Mouse (Mus musculus): ENCODE results near the gene Gm49450. TPM values are rescaled to one million over a fixed set of nuclear protein-coding genes. Genes with fewer than 3 reads are reported as not detected.
A peak's percentile ranks its signal among the peaks of the same experiment; 100 is the strongest.

The Gm49450 gene
- polyA plus RNA-seq (2012; ENCODE audit: insufficient read depth, insufficient read length, low replicate concordance, missing spikeins) = not detected in 2 replicates

GRCm38 (mm10) chr15:98953401-98954356 lies at the start of gene Gm49450, which contains the start of gene Tuba1a:
Gene Gm49450, minus strand, starts transcription at chr15:98953551.
Gene Tuba1a, minus strand, starts transcription at chr15:98953703.
- WGBS = 2% methylated on average over 28 of the region's 28 CpGs
- peaks cover 8% of the 10 kb centered on the region for H3K4me1 ChIP-seq (ENCODE audit: control insufficient read depth, insufficient read depth, low read length)
- peak within 1 kb of the TSS; percentile 62 for H3K4me3 ChIP-seq (ENCODE audit: insufficient read depth, low read depth, low read length)
- peak; percentile 100 for TF ChIP-seq POLR2A (IDR thresholded peaks at IDR 0.05; ENCODE audit: insufficient read depth, low read depth, low read length)
- no peak for TF ChIP-seq CTCF (IDR thresholded peaks at IDR 0.05; ENCODE audit: insufficient read depth, low read depth, low read length)
- H3K27ac ChIP-seq (ENCODE audit: insufficient read depth, low read depth, low read length) = peak within 1 kb of the TSS; percentile 99

GRCm38 (mm10) chr15:99001451-99001931 lies 48.1 kb upstream of the Gm49450 start:
- Histone ChIP-seq H3K27ac (ENCODE audit: insufficient read depth, low read depth, low read length) (no peak overlapping the region), H3K4me1 (ENCODE audit: control insufficient read depth, insufficient read depth, low read length) (peaks cover 8% of the 10 kb centered on the region), H3K4me3 (ENCODE audit: insufficient read depth, low read depth, low read length) (peak overlapping the region; percentile 21)
- TF ChIP-seq CTCF (IDR thresholded peaks at IDR 0.05; ENCODE audit: insufficient read depth, low read depth, low read length) = no peak
- TF ChIP-seq POLR2A (IDR thresholded peaks at IDR 0.05; ENCODE audit: insufficient read depth, low read depth, low read length) = no peak
- WGBS = 18% methylated on average over 17 of the region's 17 CpGs

- 34% methylated on average over 14 of the region's 14 CpGs for WGBS
- Histone ChIP-seq H3K27ac (ENCODE audit: insufficient read depth, low read depth, low read length) (no peak overlapping the region), H3K4me1 (ENCODE audit: control insufficient read depth, insufficient read depth, low read length) (peaks cover 8% of the 10 kb centered on the region), H3K4me3 (ENCODE audit: insufficient read depth, low read depth, low read length) (no peak overlapping the region)
- TF ChIP-seq CTCF (IDR thresholded peaks at IDR 0.05; ENCODE audit: insufficient read depth, low read depth, low read length) = no peak
- no peak for TF ChIP-seq POLR2A (IDR thresholded peaks at IDR 0.05; ENCODE audit: insufficient read depth, low read depth, low read length)
Observed at GRCm38 (mm10) chr15:99000535-99001283, 47.4 kb upstream of the Gm49450 start.

GRCm38 (mm10) chr15:98998775-98999157 lies 45.4 kb upstream of the Gm49450 start:
- Histone ChIP-seq H3K27ac (ENCODE audit: insufficient read depth, low read depth, low read length) (no peak overlapping the region), H3K4me3 (ENCODE audit: insufficient read depth, low read depth, low read length) (no peak overlapping the region), H3K4me1 (ENCODE audit: control insufficient read depth, insufficient read depth, low read length) (peaks cover 8% of the 10 kb centered on the region)
- WGBS = 47% methylated on average over 6 of the region's 6 CpGs
- no peak for TF ChIP-seq POLR2A (IDR thresholded peaks at IDR 0.05; ENCODE audit: insufficient read depth, low read depth, low read length)
- TF ChIP-seq CTCF (IDR thresholded peaks at IDR 0.05; ENCODE audit: insufficient read depth, low read depth, low read length) = no peak

GRCm38 (mm10) chr15:98997938-98998774 lies 44.8 kb upstream of the Gm49450 start:
- Histone ChIP-seq H3K4me3 (ENCODE audit: insufficient read depth, low read depth, low read length) (no peak overlapping the region), H3K4me1 (ENCODE audit: control insufficient read depth, insufficient read depth, low read length) (peaks cover 8% of the 10 kb centered on the region), H3K27ac (ENCODE audit: insufficient read depth, low read depth, low read length) (no peak overlapping the region; the same call in 1 of the 2 replicates)
- TF ChIP-seq CTCF (IDR thresholded peaks at IDR 0.05; ENCODE audit: insufficient read depth, low read depth, low read length) = no peak
- no peak for TF ChIP-seq POLR2A (IDR thresholded peaks at IDR 0.05; ENCODE audit: insufficient read depth, low read depth, low read length)
- WGBS = 58% methylated on average over 13 of the region's 13 CpGs

- H3K4me3 ChIP-seq (ENCODE audit: insufficient read depth, low read depth, low read length) = no peak overlapping the region
- peaks cover 13% of the 10 kb centered on the region for H3K4me1 ChIP-seq (ENCODE audit: control insufficient read depth, insufficient read depth, low read length)
- 70% methylated on average over 7 of the region's 7 CpGs for WGBS
- TF ChIP-seq CTCF (IDR thresholded peaks at IDR 0.05; ENCODE audit: insufficient read depth, low read depth, low read length) = no peak
- TF ChIP-seq POLR2A (IDR thresholded peaks at IDR 0.05; ENCODE audit: insufficient read depth, low read depth, low read length) = no peak
- H3K27ac ChIP-seq (ENCODE audit: insufficient read depth, low read depth, low read length) = no peak overlapping the region
Observed at GRCm38 (mm10) chr15:98996840-98997239, 43.5 kb upstream of the Gm49450 start.

GRCm38 (mm10) chr15:98994957-98995520 lies 41.7 kb upstream of the Gm49450 start:
- TF ChIP-seq POLR2A (IDR thresholded peaks at IDR 0.05; ENCODE audit: insufficient read depth, low read depth, low read length) = no peak
- TF ChIP-seq CTCF (IDR thresholded peaks at IDR 0.05; ENCODE audit: insufficient read depth, low read depth, low read length) = no peak
- Histone ChIP-seq H3K4me1 (ENCODE audit: control insufficient read depth, insufficient read depth, low read length) (peaks cover 17% of the 10 kb centered on the region), H3K4me3 (ENCODE audit: insufficient read depth, low read depth, low read length) (no peak overlapping the region), H3K27ac (ENCODE audit: insufficient read depth, low read depth, low read length) (no peak overlapping the region)
- 82% methylated on average over 9 of the region's 9 CpGs for WGBS

- 1% methylated on average over 11 of the region's 11 CpGs for WGBS
- TF ChIP-seq CTCF (IDR thresholded peaks at IDR 0.05; ENCODE audit: insufficient read depth, low read depth, low read length) (peak; percentile 74), POLR2A (IDR thresholded peaks at IDR 0.05; ENCODE audit: insufficient read depth, low read depth, low read length) (no peak)
- Histone ChIP-seq H3K4me3 (ENCODE audit: insufficient read depth, low read depth, low read length) (no peak overlapping the region), H3K4me1 (ENCODE audit: control insufficient read depth, insufficient read depth, low read length) (peaks cover 26% of the 10 kb centered on the region), H3K27ac (ENCODE audit: insufficient read depth, low read depth, low read length) (no peak overlapping the region)
Observed at GRCm38 (mm10) chr15:98993865-98994264, 40.5 kb upstream of the Gm49450 start.
